Mouse (Mus musculus): ENCODE measurements around the gene Ube2l3. TPM values are rescaled to one million over a fixed set of nuclear protein-coding genes. Genes with fewer than 3 reads are reported as not detected.

Gene Ube2l3
- total and polyA plus RNA-seq, 3 experiments, result 137 to 2,006 (median 297) TPM

DNA sequence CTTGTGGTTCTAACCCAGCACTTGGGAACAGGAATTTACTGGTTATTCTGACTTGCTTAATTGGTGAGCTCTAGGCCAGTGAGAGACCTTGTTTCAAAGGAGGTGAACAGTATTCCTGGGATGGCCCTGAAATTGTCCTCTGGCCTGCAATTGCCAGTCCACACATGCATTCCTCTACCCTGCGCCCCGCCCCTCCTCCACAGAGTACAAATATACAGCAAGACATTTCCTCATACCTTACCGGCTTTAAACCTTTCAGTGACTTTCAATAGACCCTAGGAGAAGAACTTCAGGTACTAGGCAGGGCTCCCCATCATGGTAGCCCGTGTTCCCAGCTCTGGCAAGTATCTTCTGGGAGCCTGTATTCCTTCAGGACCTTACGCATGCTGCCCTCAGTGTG lies 23.1 kb upstream of the Ube2l3 start:
- DNase-seq (ENCODE audit: low read depth, low spot score), result no peak
- no peak overlapping the region for H3K4me3 ChIP-seq (ENCODE audit: control insufficient read depth in 1 of 2, insufficient read depth in 1 of 2, low read depth in 2 of 2, low read length in 2 of 2)
- TF ChIP-seq MAX (IDR thresholded peaks at IDR 0.05; ENCODE audit: low read length) (no peak), ZNF384 (IDR thresholded peaks at IDR 0.05; ENCODE audit: low read depth, low read length) (no peak), ETS1 (IDR thresholded peaks at IDR 0.05; ENCODE audit: low read depth, low read length) (no peak), POLR2A (IDR thresholded peaks at IDR 0.05; ENCODE audit: control insufficient read depth in 1 of 2, insufficient read depth in 1 of 2, low read depth in 1 of 2, low read length in 2 of 2, poor library complexity in 1 of 2) (no peak), NELFE (IDR thresholded peaks at IDR 0.05; ENCODE audit: low read depth, low read length) (no peak), TCF12 (IDR thresholded peaks at IDR 0.05; ENCODE audit: low read depth, low read length) (no peak), USF1 (IDR thresholded peaks at IDR 0.05; ENCODE audit: low read depth, low read length) (no peak), ELF1 (IDR thresholded peaks at IDR 0.05; ENCODE audit: low read depth, low read length) (no peak), MAFK (IDR thresholded peaks at IDR 0.05; ENCODE audit: borderline replicate concordance, low read depth, low read length) (no peak), MEF2A (IDR thresholded peaks at IDR 0.05; ENCODE audit: extremely low read depth, insufficient replicate concordance, low read depth, low read length, poor library complexity, severe bottlenecking) (no peak), KAT2A (conservative IDR thresholded peaks at IDR 0.05; ENCODE audit: low read depth, low read length) (no peak), MXI1 (IDR thresholded peaks at IDR 0.05; ENCODE audit: low read depth, low read length) (no peak), JUND (IDR thresholded peaks at IDR 0.05; ENCODE audit: low read depth, low read length) (no peak)
- H3K36me3 ChIP-seq (ENCODE audit: control insufficient read depth in 1 of 2, insufficient read depth in 2 of 2, low read length in 2 of 2), result peaks cover 0 to 8% of the 10 kb centered on the region in 2 experiments; a peak in 2 of 4 replicates
- H3K79me2 ChIP-seq (ENCODE audit: control insufficient read depth, insufficient read depth, low read length, poor library complexity), result no peaks in the 10 kb centered on the region
- no peaks in the 10 kb centered on the region for H3K9me3 ChIP-seq (replicated peaks; ENCODE audit: insufficient read depth, low read length)
- H3K27me3 ChIP-seq (ENCODE audit: control insufficient read depth in 1 of 2, insufficient read depth in 2 of 2, low read length in 2 of 2), result no peaks in the 10 kb centered on the region
- H3K27ac ChIP-seq (ENCODE audit: control insufficient read depth, low read depth, low read length), result no peak overlapping the region
- peaks cover 4 to 13% of the 10 kb centered on the region in 2 experiments; a peak in 3 of 4 replicates for H3K4me1 ChIP-seq (ENCODE audit: control insufficient read depth in 1 of 2, insufficient read depth in 2 of 2, low read length in 2 of 2)
- H3K9ac ChIP-seq (ENCODE audit: control insufficient read depth, low read depth, low read length, poor library complexity, severe bottlenecking), result no peak overlapping the region

DNA sequence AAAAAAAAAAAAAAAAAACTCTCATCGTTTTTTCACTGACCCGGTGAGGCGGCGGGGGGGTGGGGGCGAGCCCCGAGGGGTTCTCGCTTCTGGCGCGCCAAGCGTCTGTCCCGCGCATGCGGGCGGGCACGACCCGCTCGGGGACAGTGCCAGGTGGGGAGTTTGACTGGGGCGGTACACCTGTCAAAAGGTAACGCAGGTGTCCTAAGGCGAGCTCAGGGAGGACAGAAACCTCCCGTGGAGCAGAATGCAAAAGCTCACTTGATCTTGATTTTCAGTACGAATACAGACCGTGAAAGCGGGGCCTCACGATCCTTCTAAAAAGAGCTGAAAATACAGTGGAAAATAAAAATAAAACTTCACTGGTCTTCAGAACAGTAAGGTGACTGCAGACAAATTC lies 19.7 kb upstream of the Ube2l3 start:
- H3K79me2 ChIP-seq (ENCODE audit: control insufficient read depth, insufficient read depth, low read length, poor library complexity), result no peaks in the 10 kb centered on the region
- peaks cover 4 to 13% of the 10 kb centered on the region in 2 experiments; a peak in 3 of 4 replicates for H3K4me1 ChIP-seq (ENCODE audit: control insufficient read depth in 1 of 2, insufficient read depth in 2 of 2, low read length in 2 of 2)
- no peaks in the 10 kb centered on the region for H3K27me3 ChIP-seq (ENCODE audit: control insufficient read depth in 1 of 2, insufficient read depth in 2 of 2, low read length in 2 of 2)
- DNase-seq (ENCODE audit: low read depth, low spot score), result peak; percentile 80
- no peak overlapping the region for H3K9ac ChIP-seq (ENCODE audit: control insufficient read depth, low read depth, low read length, poor library complexity, severe bottlenecking)
- H3K27ac ChIP-seq (ENCODE audit: control insufficient read depth, low read depth, low read length), result no peak overlapping the region
- no peak for TF ChIP-seq USF2 (IDR thresholded peaks at IDR 0.05; ENCODE audit: borderline replicate concordance in 1 of 2, insufficient read depth in 1 of 2, low read depth in 1 of 2, low read length in 2 of 2)
- TF ChIP-seq ZMIZ1 (IDR thresholded peaks at IDR 0.05; ENCODE audit: low read depth, low read length), result no peak
- no peak for TF ChIP-seq HCFC1 (IDR thresholded peaks at IDR 0.05; ENCODE audit: low read depth, low read length)
- no peak for TF ChIP-seq POLR2AphosphoS2 (IDR thresholded peaks at IDR 0.05; ENCODE audit: low read length)
- TF ChIP-seq POLR2AphosphoS5 (IDR thresholded peaks at IDR 0.05; ENCODE audit: borderline replicate concordance, low read depth, low read length), result no peak
- TF ChIP-seq CHD2 (IDR thresholded peaks at IDR 0.05; ENCODE audit: low read length), result no peak
- TF ChIP-seq ZKSCAN1 (IDR thresholded peaks at IDR 0.05; ENCODE audit: low read depth, low read length), result no peak
- no peak for TF ChIP-seq TAL1 (IDR thresholded peaks at IDR 0.05; ENCODE audit: low read length)
- no peaks in the 10 kb centered on the region for H3K9me3 ChIP-seq (replicated peaks; ENCODE audit: insufficient read depth, low read length)
- peaks cover 0 to 8% of the 10 kb centered on the region in 2 experiments; a peak in 2 of 4 replicates for H3K36me3 ChIP-seq (ENCODE audit: control insufficient read depth in 1 of 2, insufficient read depth in 2 of 2, low read length in 2 of 2)
- no peak overlapping the region for H3K4me3 ChIP-seq (ENCODE audit: control insufficient read depth in 1 of 2, insufficient read depth in 1 of 2, low read depth in 2 of 2, low read length in 2 of 2)
